Mouse (Mus musculus) bone marrow, adult 2 months (tissue): Measurements from ENCODE around the gene Steap3. TPM values are rescaled to one million over a fixed set of nuclear protein-coding genes. Genes with fewer than 3 reads are reported as not detected.
"Not testable (repeated sequence)": the region's sequence is repeated elsewhere in the genome, so short reads cannot be mapped to it uniquely, and the experiment has no call there.

Experiments used
- H3K27ac ChIP-seq: fragments of 200-500 bp; 2 replicates; pipeline ENCODE4 v1.5.1; 2012; ENCODE audit warnings: low read depth, mild to moderate bottlenecking, control low read depth, inconsistent platforms, low read length; ENCODE audit not compliant: control insufficient read depth, poor library complexity, insufficient read depth
- H3K4me1 ChIP-seq: fragments of 200-500 bp; 2 replicates; pipeline ENCODE4 v1.6.1; 2011; ENCODE audit warnings: low read length; ENCODE audit not compliant: control insufficient read depth, insufficient read depth
- H3K4me3 ChIP-seq: fragments of 200-500 bp; replicated peaks from 2 replicates; pipeline ENCODE3; 2011; ENCODE audit warnings: mild to moderate bottlenecking, low read depth, low read length, control low read depth; ENCODE audit not compliant: control insufficient read depth
- CTCF ChIP-seq: fragments of 200-500 bp; IDR thresholded peaks from 2 replicates; pipeline ENCODE4 v1.5.1; 2011; ENCODE audit warnings: low read length, control low read depth; ENCODE audit not compliant: control insufficient read depth, insufficient read depth
- POLR2A ChIP-seq: fragments of 200-500 bp; IDR thresholded peaks from 2 replicates; pipeline ENCODE4 v1.6.1; 2011; ENCODE audit warnings: low read depth, mild to moderate bottlenecking, control low read depth, low read length, borderline replicate concordance; ENCODE audit not compliant: control insufficient read depth
- WGBS: fragments of 180-500 bp; shearing (Covaris S2); methylation state at CpG from one replicate; pipeline ENCODE4 v1.1.7; 2018; 5-methylcytosine and 5-hydroxymethylcytosine counted together
- polyA plus RNA-seq: library from polyadenylated mRNA; stranded (reverse); fragments of >200 nt; gene quantifications from 2 replicates; pipeline ENCODE4 v1.2.4, GENCODE M21; 2011; ENCODE audit warnings: low replicate concordance; ENCODE audit not compliant: missing spikeins, insufficient read depth, insufficient read length

Steap3 gene
- 9.4 and 16.2 TPM in 2 replicates for polyA plus RNA-seq

DNA sequence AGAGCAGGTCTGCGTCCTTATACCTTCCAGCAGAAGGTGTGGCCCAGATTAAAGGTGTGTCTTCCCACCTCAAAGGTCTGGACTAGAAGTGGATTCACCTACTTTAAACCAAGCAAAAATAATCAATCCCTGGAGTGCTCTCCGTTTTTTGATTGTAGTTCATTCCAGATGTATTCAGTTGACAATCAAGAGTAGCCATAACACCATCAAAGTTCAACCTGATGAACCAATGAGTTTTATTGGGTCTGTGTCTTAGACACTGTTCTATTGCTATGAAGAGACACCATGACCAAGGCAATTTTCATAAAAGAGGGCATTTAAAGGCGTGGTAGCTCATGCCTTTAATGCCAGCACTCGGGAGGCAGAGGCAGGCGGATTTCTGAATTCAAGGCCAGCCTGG, at the start of gene Steap3:
TSS of gene Steap3 (minus strand) at position 101 of the 400 bp plus-strand sequence.
- no peak within 1 kb of the TSS for H3K27ac ChIP-seq
- TF ChIP-seq CTCF (no peak), POLR2A (no peak)
- no peak within 1 kb of the TSS for H3K4me3 ChIP-seq
- peaks cover 6% of the 10 kb centered on the region; the same call in 1 of the 2 replicates for H3K4me1 ChIP-seq
- 92% methylated on average over 5 of the region's 5 CpGs for WGBS

DNA sequence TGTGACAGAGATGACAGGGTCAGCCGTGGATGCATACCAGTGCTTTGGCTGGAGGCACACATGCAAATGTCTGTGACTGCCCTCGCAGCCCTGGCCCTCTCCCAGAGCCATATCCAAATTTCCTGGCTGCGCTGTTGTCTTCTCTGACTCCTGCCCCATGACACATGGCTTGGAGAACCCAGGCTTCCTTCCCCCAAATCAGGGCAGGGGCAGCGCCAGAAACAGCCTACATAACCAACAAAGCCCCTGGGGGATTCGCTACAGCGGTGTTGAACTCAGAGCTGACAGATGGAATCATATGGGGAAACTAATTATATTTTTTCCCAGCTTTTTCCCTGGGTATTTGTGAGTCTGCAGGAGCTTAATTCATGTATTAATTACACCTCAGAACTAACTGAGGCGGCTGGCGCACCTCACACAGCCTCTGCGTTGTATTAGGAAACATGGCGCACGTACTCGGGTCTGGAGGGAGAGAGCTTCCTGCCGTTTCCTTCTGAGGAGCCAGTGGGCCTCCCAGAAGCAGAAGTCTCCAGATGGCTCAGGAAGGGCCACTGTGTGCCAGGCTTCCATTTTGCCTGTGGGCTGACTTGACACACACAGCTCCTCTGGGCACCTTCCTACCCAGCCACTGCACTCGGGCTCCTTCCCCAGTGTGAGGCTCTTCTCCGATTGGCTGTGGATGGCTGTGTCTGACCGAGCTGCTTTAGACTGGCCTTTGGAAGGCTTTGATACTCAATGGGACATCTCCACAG, 48.9 kb upstream of the Steap3 start:
- no peak for TF ChIP-seq POLR2A
- no peak for TF ChIP-seq CTCF
- no peak overlapping the region for H3K27ac ChIP-seq
- 74% methylated on average over 16 of the region's 16 CpGs for WGBS
- no peak overlapping the region for H3K4me3 ChIP-seq
- H3K4me1 ChIP-seq: no peaks in the 10 kb centered on the region

DNA sequence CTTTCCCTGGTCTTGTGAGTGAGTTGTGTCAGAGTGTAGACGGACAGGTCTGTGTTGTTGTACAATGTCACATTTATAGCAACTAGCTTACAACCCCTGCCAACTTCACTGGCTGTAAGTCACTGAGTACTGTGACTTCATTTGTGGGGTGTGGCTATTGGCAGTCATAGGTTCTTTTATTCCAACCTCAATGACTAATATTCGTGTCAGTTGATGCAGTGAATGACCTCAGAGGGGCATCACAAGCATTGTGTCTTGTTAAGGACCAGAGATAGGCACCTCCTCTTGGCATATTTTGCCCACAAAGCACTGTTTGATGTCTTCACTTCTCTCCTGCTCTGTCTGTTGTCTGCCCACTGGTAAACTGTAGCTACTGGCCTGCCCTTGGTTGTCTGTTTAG, 33.3 kb upstream of the Steap3 start:
- Histone ChIP-seq H3K4me3 (no peak overlapping the region), H3K4me1 (no peaks in the 10 kb centered on the region), H3K27ac (no peak overlapping the region)
- WGBS: 56% methylated on average over 2 of the region's 2 CpGs
- no peak for TF ChIP-seq POLR2A
- no peak for TF ChIP-seq CTCF

DNA sequence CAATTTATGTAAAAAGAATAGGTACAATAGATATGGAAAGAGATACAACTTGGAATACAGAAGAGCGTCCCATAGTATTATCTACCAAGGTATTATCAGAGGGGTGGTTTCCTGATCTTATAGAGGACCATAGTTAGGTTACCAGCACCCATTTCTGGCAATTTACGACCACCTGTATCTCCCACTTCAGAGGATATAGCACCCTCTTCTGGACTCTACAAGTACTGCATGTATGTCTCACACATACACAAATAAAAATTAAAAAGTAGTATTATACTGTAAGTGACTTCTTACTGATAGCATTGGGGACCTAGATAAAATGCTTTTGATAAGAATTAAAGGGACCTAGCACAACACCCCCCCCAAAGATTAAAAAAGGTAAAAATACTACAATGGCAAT, 24.4 kb upstream of the Steap3 start:
- Histone ChIP-seq H3K4me1 (no peaks in the 10 kb centered on the region; the same call in 1 of the 2 replicates), H3K4me3 (no peak overlapping the region), H3K27ac (no peak overlapping the region)
- no peak for TF ChIP-seq POLR2A
- no peak for TF ChIP-seq CTCF
- 81% methylated on average over 2 of the region's 2 CpGs for WGBS

DNA sequence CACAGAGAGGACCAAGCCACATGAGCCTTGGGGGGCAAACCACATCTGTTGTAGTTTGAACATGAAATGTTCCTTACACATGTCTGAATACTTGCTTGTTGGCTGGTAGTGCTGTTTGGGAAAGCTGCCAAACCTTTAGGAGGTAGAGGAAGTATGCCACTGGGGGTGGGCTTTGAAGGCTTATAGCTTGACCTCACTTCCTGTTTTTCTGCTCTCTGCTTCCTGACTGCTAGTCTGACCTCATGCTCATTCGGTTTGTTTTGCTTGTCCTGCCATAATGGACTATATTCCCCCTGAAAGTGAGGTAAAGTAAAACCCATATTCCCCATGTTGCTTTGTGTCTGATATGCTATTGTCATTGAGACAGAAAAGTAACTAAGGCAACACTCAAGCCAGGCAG, 21.3 kb upstream of the Steap3 start:
- no peak overlapping the region for H3K4me3 ChIP-seq
- TF ChIP-seq CTCF: no peak
- no peak for TF ChIP-seq POLR2A
- H3K4me1 ChIP-seq: no peaks in the 10 kb centered on the region; the same call in 1 of the 2 replicates
- 0% methylated on average over 1 of the region's 1 CpGs for WGBS
- H3K27ac ChIP-seq: no peak overlapping the region

DNA sequence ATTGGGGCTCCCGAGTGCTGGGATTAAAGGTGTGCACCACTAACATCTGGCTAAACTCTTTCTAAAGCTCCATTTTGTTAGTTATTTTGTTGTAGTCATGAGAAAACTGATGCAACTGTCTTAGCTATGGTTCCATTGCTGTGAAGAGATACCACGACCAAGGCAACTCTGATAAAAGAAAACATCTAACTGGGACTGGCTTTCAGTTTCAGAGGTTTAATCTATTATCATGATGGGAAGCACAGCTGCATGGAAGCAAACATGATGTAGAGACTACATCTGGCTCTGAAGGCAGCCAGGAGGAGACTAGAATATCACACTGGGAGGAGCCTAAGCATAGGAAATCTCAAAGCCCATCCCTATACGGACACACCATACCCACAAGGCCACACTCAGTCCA, 19.2 kb upstream of the Steap3 start:
- TF ChIP-seq CTCF (no peak), POLR2A (no peak)
- no peak overlapping the region for H3K27ac ChIP-seq
- H3K4me1 ChIP-seq: no peaks in the 10 kb centered on the region; the same call in 1 of the 2 replicates
- H3K4me3 ChIP-seq: no peak overlapping the region
- WGBS: 80% methylated on average over 3 of the region's 3 CpGs

DNA sequence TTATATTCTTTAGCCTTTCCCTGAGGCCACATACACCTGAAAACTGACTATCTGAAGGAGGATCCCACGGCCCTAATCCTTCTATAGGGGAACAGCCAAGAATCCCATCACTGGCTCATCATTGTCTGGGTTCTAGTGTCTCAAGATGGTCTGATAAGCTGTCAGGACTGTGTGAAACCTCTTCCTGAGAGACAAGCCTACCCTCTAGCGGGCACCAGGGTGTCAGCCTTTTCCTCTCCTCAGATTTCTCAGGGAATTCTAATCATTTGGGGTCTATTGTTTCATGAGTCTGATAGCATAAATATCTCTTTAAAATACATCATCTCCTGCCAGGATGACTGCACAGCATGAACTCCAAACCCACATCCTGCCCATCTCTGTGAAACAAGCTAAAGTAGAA, 17.3 kb upstream of the Steap3 start:
- Histone ChIP-seq H3K27ac (no peak overlapping the region), H3K4me3 (no peak overlapping the region), H3K4me1 (no peaks in the 10 kb centered on the region; the same call in 1 of the 2 replicates)
- TF ChIP-seq POLR2A (no peak), CTCF (no peak)
- WGBS: 68% methylated on average over 2 of the region's 2 CpGs

DNA sequence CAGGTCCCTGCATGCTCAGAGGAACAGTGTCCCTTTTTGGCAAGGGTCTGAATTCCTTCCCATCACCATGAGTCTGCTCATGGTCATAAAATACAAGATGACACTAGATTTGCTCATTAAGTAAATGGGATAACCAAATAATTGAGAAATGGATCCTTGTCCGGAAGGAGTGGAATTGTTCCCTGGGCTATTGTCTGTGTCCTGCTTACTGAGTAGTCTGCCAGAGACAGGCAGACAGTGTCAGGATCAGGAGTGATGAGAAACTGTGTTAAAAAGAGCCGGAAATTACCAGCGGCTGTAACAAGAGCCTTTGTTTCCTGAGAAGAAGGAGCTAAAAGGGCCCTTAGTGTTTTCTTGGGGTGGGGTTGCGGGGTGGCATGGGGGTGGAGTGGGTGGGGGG, 15.2 kb upstream of the Steap3 start:
- TF ChIP-seq POLR2A (no peak), CTCF (no peak)
- Histone ChIP-seq H3K4me3 (no peak overlapping the region), H3K4me1 (no peaks in the 10 kb centered on the region), H3K27ac (no peak overlapping the region)
- 72% methylated on average over 4 of the region's 4 CpGs for WGBS

DNA sequence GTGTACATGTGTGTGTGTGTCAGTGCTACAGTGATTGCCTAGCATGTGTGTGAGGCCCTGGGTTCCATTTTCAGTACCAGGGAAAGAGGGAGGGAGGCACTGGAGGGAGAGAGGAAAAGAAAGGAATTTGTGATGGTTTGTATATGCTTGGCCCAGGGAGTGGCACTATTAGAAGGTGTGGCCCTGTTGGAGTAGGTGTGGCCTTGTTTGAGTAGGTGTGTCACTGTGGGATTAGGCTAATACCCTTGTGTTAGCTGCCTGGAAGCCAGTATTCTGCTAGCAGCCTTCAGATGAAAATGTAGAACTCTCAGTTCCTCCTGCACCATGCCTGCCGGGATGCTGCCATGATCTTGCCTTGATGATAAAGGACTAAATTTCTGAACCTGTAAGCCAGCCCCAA, 3.6 kb upstream of the Steap3 start:
- not testable (repeated sequence) for H3K4me3 ChIP-seq, H3K27ac ChIP-seq, H3K4me1 ChIP-seq
- 93% methylated on average over 1 of the region's 1 CpGs for WGBS
